Mouse (Mus musculus): ENCODE data around the gene Smndc1. TPM values are rescaled to one million over a fixed set of nuclear protein-coding genes. Genes with fewer than 3 reads are reported as not detected.
A peak's percentile ranks its signal among the peaks of the same experiment; 100 is the strongest.

Smndc1 gene
- total RNA-seq, 2 experiments from 2014 or later: 33.5 to 34.6 TPM

GRCm38 (mm10) chr19:53383336-53383735 is 7.0 kb downstream of the Smndc1 start:
- no peak for DNase-seq

- DNase-seq: no peak
Observed at GRCm38 (mm10) chr19:53378421-53378820, 12.0 kb downstream of the Smndc1 start.

DNA sequence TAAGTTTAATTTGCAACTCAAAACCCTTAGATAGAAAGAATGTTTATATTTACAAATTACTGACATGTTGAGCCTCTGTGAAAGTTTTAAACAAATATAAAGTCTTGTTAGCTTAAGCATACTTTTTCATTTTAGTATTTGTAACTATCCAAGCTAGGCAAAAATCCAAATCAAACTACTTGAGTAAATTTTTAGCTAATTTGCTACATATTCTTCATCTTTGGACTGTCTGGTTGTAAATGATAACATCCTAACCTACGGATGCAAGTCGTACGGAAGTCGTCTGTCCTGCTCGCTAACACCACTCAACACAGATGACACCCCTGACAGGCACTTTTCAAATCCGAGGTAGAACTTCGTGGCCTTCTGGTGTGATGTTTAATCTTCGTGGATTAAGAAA is 12.7 kb downstream of the Smndc1 start:
- DNase-seq: no peak

DNA sequence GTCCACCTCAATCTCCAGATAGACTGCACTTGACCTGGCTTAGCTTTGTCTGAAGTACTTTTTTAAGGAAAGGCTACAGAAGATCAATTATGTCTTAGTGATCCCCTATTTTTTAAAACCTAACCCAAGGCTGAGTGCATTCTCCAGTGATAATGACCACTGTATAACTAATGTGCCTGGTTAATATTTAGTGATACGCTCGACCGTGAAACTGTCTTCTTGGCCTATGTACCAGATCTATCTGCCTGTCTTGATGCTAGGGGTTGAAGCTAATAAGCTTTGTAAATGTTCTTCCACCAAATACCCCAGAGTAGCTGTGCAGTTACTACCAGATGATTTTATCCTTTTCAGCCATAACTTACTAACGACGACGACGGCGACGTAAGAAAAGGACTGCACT is 14.6 kb downstream of the Smndc1 start:
- no peak for DNase-seq

GRCm38 (mm10) chr19:53375299-53375698 is 15.1 kb downstream of the Smndc1 start:
- no peak for DNase-seq

- no peak for DNase-seq
Observed at GRCm38 (mm10) chr19:53373570-53373969, 16.8 kb downstream of the Smndc1 start.

DNA sequence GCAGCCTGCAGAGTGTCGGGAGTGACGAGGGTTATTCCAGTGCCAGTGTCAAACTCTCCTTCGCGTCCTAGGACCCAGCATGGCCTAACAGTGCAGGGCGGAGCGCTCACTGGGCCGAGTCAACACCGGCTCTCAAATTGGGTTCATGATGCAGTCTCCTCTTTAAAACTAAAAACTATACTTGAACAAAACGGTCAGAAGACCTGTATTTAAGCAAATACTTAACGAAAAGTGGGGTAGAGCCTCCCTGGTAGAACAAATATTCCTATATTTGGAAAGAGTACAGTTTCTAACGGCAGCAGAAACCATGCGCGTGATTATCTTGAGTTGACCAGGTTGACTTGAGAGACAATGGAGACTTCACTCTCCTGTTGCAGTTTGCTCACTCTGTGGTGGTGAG is 18.7 kb downstream of the Smndc1 start, which contains the start of gene Gm10197:
TSS of gene Gm10197 (minus strand) at position 101 of the 400 bp plus-strand sequence.
- DNase-seq: no peak

- no peak for DNase-seq
Observed at GRCm38 (mm10) chr19:53370233-53370632, 20.1 kb downstream of the Smndc1 start.

- peak; percentile 76 to 92 for DNase-seq
Observed at GRCm38 (mm10) chr19:53369469-53370043, 20.8 kb downstream of the Smndc1 start.

DNA sequence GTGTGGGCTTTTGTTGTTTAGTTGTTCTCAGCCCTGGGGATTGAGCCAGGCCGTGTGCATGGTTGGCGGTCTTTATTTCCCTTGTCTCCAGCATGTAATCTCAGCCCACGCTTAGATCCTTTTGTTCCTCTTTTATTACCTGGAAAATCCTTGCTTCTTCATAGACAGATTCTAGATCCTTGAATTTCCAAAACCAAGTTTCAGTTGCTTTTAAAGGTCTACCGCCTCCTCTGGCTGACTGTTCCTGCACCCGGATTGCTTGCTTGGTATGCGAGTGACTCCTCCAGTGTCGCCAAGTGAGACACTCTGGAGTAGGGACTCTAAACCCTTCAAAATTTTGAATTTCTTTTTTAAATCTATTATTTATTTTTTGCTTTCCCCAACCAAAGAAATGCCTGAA is 23.5 kb downstream of the Smndc1 start:
- DNase-seq: no peak

DNA sequence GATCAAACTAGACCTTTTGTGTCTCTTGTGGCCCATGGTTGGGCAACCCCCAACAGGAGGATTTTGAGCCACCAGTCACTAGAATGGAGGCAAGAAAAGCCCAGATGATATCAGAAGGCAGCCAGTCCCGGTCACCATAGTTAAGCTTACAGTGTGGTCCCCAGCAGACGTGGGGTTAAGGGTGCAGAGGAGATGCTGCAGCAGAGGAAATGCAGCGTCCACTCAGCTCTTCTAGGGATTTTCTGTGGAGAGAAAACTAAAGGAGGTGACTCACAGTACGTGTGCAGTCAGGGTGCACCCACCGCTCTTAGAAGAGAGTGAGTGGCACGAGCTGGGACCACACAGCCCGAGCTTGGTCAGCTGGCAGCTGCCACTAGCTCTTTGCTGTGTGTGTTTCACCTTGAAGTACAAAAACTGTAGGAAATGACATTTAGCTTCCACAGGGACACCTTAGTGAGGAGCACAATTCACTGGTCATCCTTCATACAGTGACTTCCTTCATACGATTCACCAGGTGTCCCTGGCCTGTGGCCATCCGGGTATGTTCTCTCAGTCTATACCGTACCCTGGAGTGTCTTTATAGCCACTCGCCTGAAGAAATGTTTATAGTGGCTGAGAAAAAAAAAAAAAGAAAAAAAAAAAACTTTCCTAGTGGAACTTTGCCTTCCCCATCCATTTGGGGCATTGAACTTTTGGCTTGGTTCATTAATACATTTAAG is 24.2 kb downstream of the Smndc1 start:
- DNase-seq: no peak

- DNase-seq: peak; percentile 87 to 89
Observed at GRCm38 (mm10) chr19:53364963-53365362, 25.4 kb downstream of the Smndc1 start.

GRCm38 (mm10) chr19:53364551-53364950 is 25.8 kb downstream of the Smndc1 start:
- DNase-seq: no peak

- DNase-seq: no peak
Observed at GRCm38 (mm10) chr19:53362967-53363366, 27.4 kb downstream of the Smndc1 start.

DNA sequence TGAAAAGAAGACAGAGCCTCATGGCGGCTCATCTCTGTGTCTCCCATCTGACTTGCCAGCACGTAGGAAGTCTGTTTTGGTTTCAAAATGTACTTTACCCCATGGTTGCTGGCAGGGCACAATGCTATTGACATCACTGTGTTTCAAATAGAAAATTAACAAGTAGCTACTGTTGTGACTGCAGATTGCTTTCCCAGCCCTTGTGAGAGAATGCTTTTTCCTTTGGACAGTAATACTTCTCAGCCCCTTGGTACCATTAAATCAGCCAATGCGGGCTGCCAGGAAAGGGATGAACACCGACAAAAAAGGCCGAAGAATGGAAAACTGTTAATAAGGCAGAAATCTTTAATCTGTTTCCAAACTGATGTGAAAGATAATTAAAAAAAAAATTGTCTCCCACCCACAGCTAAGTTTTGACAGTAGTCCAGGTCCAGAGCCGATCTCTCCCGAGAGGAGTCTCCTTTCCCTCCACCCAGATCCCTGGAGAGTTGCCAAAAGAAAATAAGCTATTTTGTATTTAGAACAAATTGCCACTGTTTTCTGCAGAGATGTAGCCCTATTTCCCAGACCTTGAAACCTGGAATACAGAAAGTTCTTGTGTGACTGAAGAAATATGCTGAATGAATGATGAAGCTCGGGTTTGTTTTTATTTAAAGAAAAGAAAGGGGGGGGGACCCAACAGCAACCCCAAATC is 30.0 kb downstream of the Smndc1 start:
- DNase-seq: peak; percentile 30 to 62

- peak; percentile 42 to 75 for DNase-seq
Observed at GRCm38 (mm10) chr19:53359160-53360033, 31.0 kb downstream of the Smndc1 start.

DNA sequence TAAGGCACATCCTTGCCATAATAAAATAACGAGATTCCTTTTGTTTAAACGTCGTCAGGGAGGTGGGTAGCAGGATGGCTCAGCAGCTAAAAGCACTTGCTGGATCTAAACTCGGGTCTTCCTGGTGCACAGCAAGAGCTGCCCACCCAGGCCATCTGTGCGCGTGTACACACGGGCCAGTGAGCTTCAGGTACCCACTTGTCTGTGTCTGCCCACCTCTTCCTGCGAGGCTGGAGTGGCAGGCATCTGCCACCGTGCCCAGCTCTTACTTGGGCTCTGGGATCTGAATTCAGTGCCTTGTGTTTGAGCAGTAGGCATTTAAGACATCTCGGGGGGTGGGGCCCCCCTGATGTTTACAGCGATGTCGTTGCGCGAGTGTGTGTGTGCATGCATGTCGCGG is 35.3 kb downstream of the Smndc1 start:
- no peak for DNase-seq

DNA sequence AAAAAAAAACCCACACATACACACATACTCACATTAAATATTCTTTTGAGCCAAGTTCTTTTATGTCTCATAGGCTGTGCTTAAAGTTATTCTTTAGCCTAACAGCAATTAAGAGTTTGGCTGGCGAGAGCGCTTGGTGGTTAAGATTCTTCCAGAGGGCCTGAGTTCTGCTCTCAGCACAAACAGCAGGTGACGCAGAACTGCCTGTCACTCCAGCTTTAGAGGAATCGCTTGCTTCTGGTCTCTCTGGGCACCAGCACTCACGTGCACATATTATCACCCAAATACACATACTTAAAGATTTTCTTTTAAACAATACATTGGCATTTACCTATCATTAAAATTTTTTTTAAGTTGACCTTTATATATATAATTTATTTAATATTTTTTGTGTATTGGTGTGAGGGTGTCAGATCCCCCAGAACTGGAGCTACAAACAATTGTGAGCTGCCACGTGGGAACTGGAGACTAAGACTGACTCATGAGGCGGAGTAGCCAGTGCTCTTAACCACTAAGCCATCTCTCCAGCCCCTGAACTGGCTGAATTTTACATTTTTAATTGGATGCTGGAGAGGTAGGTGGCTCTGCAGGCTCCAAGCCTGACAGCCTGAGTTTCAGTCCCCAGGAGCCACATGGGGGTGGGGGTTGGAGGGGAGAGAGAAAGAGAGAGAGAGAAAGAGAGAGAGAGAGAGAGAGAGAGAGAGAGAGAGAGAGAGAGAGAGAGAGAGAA is 35.9 kb downstream of the Smndc1 start:
- no peak for DNase-seq

DNA sequence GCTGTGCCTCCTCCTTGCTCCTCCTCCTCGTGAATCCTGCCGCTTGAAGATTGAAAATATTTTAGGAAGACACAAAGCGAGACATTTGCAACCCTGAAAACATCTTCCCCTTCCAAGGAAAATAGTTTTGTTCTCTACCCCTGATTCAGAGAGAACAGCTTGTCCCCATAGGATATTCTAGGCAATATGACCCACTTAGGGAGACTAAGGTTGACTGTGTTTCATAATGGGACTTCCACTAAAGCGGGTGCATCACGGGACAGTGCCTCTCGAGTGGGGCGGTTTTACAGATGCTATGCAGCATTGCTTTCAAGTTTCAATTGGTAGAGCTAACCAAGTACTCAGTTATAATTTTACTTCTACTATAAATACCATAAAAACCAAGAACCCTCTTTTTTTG is 36.5 kb downstream of the Smndc1 start:
- DNase-seq: peak in 1 of 2 experiments; percentile 22

DNA sequence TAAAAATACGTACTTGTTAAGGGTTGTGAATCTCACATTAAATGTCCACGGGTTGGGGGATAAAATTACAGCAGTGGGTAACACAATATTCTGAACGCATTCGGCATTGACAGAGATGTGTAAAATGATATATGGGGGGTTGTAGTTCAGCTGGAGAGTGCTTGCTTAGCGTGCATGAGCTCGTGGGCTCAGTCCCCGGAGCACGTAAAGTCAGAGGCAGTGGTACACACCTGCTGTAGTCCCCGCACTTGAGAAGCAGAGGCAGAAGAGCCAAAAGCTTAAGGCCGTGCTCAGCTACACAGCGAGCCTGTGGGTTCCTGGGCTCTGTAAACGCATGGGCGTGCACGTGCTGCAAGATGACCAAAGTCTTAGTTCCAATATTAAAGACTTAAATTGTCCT is 44.6 kb downstream of the Smndc1 start:
- no peak for DNase-seq

GRCm38 (mm10) chr19:53344062-53344461 is 46.3 kb downstream of the Smndc1 start:
- no peak for DNase-seq

All from heart, adult 18-20 months (tissue).